Mouse (Mus musculus): ENCODE results near the gene Tmem81. TPM values are rescaled to one million over a fixed set of nuclear protein-coding genes. Genes with fewer than 3 reads are reported as not detected.
"Not testable (repeated sequence)": the region's sequence is repeated elsewhere in the genome, so short reads cannot be mapped to it uniquely, and the experiment has no call there.

The Tmem81 gene
- 2.0 and 2.3 TPM in 2 replicates for polyA plus RNA-seq (2014; fragmentation: Nextera tagmentation; extraction: Ambion mirVana)

DNA sequence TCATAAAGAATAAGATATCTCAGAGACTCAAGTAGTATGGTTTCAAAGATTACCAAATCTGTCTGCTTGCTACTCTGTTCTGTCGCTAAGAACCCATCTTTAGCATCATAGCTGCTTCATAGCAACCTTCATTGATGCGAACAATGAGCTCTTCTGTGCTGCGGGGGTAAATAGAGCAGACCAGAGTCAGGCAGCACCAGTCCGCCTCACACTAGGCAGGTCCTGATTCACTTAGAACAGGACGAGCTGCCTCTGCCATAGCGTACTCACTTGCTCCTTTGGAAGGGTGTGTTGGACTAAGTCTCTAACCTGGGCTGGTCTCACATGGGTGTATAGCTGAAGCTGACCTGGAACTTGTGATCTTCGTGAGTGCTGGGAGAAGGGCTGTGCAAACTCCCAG, at the start of gene Tmem81:
TSS of gene Tmem81 (plus strand) at position 173 of the 400 bp plus-strand sequence.
- ATAC-seq (ENCODE audit: insufficient number of reproducible peaks, insufficient read depth, low FRiP score, low read depth): no peak
- Histone ChIP-seq H3K9ac (replicated peaks; ENCODE audit: low read depth, low read length) (no peak within 1 kb of the TSS), H3K4me2 (replicated peaks; ENCODE audit: low read depth, low read length) (no peak within 1 kb of the TSS), H3K9me3 (ENCODE audit: control insufficient read depth, low read depth, low read length) (no peaks in the 10 kb centered on the region), H3K36me3 (ENCODE audit: control insufficient read depth, insufficient read depth, low read length) (peaks cover 52% of the 10 kb centered on the region), H3K27ac (ENCODE audit: low read length) (no peak within 1 kb of the TSS), H3K4me1 (ENCODE audit: control insufficient read depth, insufficient read depth, low read length) (no peaks in the 10 kb centered on the region), H3K27me3 (ENCODE audit: control insufficient read depth, insufficient read depth, low read length) (no peaks in the 10 kb centered on the region), H3K4me3 (ENCODE audit: low read depth, low read length) (no peak within 1 kb of the TSS)
- 87% methylated on average over 7 of the region's 7 CpGs for WGBS

DNA sequence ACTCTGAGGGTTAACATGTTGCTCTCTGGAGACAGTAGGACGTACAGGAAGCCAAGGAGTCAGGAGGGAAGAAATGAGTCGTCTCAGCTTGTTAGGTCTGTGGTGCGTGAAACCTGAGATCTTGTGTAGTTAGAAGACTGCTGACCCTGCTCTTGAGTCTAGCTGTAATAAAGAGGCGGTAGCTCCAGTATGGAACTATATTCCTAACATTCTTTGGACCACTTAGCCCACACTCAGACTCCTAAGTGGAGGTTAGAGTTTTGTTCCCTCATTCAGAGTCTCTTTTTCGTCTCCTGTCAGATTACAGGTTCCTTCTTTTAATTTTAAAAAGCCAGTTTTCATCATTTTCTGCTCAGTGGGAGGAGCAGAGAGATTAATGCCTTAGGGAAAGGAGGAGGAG, 41.4 kb upstream of the Tmem81 start:
- no peak for ATAC-seq (ENCODE audit: insufficient number of reproducible peaks, insufficient read depth, low FRiP score, low read depth)
- 65% methylated on average over 5 of the region's 5 CpGs for WGBS
- no peaks in the 10 kb centered on the region for H3K27me3 ChIP-seq (ENCODE audit: control insufficient read depth, insufficient read depth, low read length)
- no peak overlapping the region for H3K4me2 ChIP-seq (replicated peaks; ENCODE audit: low read depth, low read length)
- H3K4me3 ChIP-seq (ENCODE audit: low read depth, low read length): no peak overlapping the region
- peaks cover 25% of the 10 kb centered on the region for H3K36me3 ChIP-seq (ENCODE audit: control insufficient read depth, insufficient read depth, low read length)
- no peaks in the 10 kb centered on the region for H3K9me3 ChIP-seq (ENCODE audit: control insufficient read depth, low read depth, low read length)
- H3K9ac ChIP-seq (replicated peaks; ENCODE audit: low read depth, low read length): no peak overlapping the region
- H3K4me1 ChIP-seq (ENCODE audit: control insufficient read depth, insufficient read depth, low read length): no peaks in the 10 kb centered on the region
- H3K27ac ChIP-seq (ENCODE audit: low read length): no peak overlapping the region

DNA sequence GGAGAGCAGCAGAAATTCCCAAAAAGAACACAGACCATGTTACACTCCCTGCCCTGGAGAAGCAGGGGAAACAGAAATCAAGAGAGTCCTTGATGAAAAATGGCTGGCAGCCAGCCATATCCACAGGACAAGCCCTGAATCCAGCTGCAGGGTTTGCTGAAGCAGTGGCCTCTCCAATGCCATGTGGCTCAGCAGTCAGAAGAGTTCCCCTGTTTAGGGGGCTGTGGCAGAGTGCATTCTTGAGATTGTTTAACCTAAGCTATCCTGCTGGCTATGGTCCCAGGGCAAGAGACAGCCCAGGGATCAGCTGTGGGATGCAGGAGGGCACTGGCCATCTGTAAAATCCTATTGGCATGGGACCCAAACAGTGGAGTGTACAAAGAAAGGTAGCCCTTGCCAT, 37.1 kb upstream of the Tmem81 start:
- no peak for ATAC-seq (ENCODE audit: insufficient number of reproducible peaks, insufficient read depth, low FRiP score, low read depth)
- Histone ChIP-seq H3K9ac (replicated peaks; ENCODE audit: low read depth, low read length) (no peak overlapping the region), H3K9me3 (ENCODE audit: control insufficient read depth, low read depth, low read length) (no peaks in the 10 kb centered on the region), H3K36me3 (ENCODE audit: control insufficient read depth, insufficient read depth, low read length) (peaks cover 7% of the 10 kb centered on the region; the same call in 1 of the 2 replicates), H3K4me3 (ENCODE audit: low read depth, low read length) (no peak overlapping the region), H3K4me1 (ENCODE audit: control insufficient read depth, insufficient read depth, low read length) (no peaks in the 10 kb centered on the region), H3K27me3 (ENCODE audit: control insufficient read depth, insufficient read depth, low read length) (no peaks in the 10 kb centered on the region), H3K27ac (ENCODE audit: low read length) (no peak overlapping the region), H3K4me2 (replicated peaks; ENCODE audit: low read depth, low read length) (no peak overlapping the region)

DNA sequence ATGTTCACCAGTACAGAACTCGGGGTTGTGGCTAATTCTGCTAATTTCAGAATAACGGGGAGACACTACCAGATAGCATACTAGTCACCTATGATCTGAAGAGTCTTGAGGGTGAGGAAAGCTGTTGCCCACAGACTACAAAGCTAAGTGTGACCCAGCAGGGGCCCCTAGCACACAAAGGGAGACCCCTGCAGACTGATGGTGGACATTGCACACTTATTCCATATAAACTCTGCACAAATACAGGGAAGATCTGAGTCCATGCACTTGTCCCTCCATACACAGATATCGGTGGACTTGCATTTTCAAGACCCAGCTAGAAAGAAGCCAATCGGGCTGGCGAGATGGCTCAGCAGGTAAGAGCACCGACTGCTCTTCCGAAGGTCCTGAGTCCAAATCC, 36.5 kb upstream of the Tmem81 start:
- Histone ChIP-seq H3K4me1 (ENCODE audit: control insufficient read depth, insufficient read depth, low read length) (no peaks in the 10 kb centered on the region), H3K9ac (replicated peaks; ENCODE audit: low read depth, low read length) (no peak overlapping the region), H3K27me3 (ENCODE audit: control insufficient read depth, insufficient read depth, low read length) (no peaks in the 10 kb centered on the region), H3K27ac (ENCODE audit: low read length) (no peak overlapping the region), H3K9me3 (ENCODE audit: control insufficient read depth, low read depth, low read length) (no peaks in the 10 kb centered on the region), H3K36me3 (ENCODE audit: control insufficient read depth, insufficient read depth, low read length) (peaks cover 2% of the 10 kb centered on the region; the same call in 1 of the 2 replicates), H3K4me2 (replicated peaks; ENCODE audit: low read depth, low read length) (no peak overlapping the region), H3K4me3 (ENCODE audit: low read depth, low read length) (no peak overlapping the region)
- WGBS: 90% methylated on average over 7 of the region's 7 CpGs
- no peak for ATAC-seq (ENCODE audit: insufficient number of reproducible peaks, insufficient read depth, low FRiP score, low read depth)

DNA sequence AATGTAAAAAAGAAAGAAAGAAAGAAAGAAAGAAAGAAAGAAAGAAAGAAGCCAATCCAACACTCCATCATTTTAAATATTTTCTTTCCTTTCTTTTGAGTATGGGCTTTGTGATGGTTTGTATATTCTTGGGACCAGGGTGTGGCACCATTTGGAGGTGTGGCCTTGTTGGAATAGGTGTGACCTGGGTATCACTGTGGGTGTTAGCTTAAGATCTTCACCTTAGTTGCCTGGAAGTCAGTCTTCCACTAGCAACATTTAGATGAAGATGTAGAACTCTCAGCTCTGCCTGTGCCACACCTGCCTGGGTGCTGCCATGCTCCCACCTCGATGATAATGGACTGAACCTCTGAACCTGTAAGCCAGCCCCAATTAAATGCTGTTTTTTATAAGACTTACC, 36.0 kb upstream of the Tmem81 start:
- WGBS: 85% methylated on average over 1 of the region's 1 CpGs
- H3K9ac ChIP-seq (replicated peaks; ENCODE audit: low read depth, low read length); H3K27me3 ChIP-seq (ENCODE audit: control insufficient read depth, insufficient read depth, low read length); H3K9me3 ChIP-seq (ENCODE audit: control insufficient read depth, low read depth, low read length); H3K4me3 ChIP-seq (ENCODE audit: low read depth, low read length); H3K4me2 ChIP-seq (replicated peaks; ENCODE audit: low read depth, low read length); H3K36me3 ChIP-seq (ENCODE audit: control insufficient read depth, insufficient read depth, low read length); H3K27ac ChIP-seq (ENCODE audit: low read length); ATAC-seq (ENCODE audit: insufficient number of reproducible peaks, insufficient read depth, low FRiP score, low read depth); H3K4me1 ChIP-seq (ENCODE audit: control insufficient read depth, insufficient read depth, low read length): not testable (repeated sequence)

DNA sequence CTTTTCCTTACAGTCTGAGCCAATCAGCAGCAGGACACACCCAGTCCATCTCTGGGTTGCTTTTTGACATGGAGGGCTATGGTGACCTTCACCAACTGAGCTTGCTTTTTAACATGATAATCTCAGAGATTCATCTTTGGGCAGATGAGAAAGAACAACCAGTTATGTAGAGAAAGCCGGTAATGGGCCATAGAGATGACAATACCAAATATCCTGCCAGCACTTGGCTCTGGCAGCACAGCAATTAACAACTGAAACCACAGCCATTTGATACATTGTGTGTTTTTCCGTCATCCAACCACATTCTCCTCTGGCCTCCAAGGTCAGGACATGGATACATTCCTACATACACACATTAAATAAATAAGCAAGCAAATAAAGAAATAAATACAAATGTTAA, 35.0 kb upstream of the Tmem81 start:
- ATAC-seq (ENCODE audit: insufficient number of reproducible peaks, insufficient read depth, low FRiP score, low read depth): no peak
- no peak overlapping the region for H3K9ac ChIP-seq (replicated peaks; ENCODE audit: low read depth, low read length)
- H3K36me3 ChIP-seq (ENCODE audit: control insufficient read depth, insufficient read depth, low read length): no peaks in the 10 kb centered on the region
- H3K4me2 ChIP-seq (replicated peaks; ENCODE audit: low read depth, low read length): no peak overlapping the region
- no peaks in the 10 kb centered on the region for H3K27me3 ChIP-seq (ENCODE audit: control insufficient read depth, insufficient read depth, low read length)
- no peaks in the 10 kb centered on the region for H3K9me3 ChIP-seq (ENCODE audit: control insufficient read depth, low read depth, low read length)
- H3K4me3 ChIP-seq (ENCODE audit: low read depth, low read length): no peak overlapping the region
- no peaks in the 10 kb centered on the region for H3K4me1 ChIP-seq (ENCODE audit: control insufficient read depth, insufficient read depth, low read length)
- H3K27ac ChIP-seq (ENCODE audit: low read length): no peak overlapping the region
- WGBS: 90% methylated on average over 2 of the region's 2 CpGs

GRCm38 (mm10) chr1:132471499-132471898, 34.5 kb upstream of the Tmem81 start:
- Histone ChIP-seq H3K27ac (ENCODE audit: low read length) (no peak overlapping the region), H3K9ac (replicated peaks; ENCODE audit: low read depth, low read length) (no peak overlapping the region), H3K27me3 (ENCODE audit: control insufficient read depth, insufficient read depth, low read length) (no peaks in the 10 kb centered on the region), H3K4me3 (ENCODE audit: low read depth, low read length) (no peak overlapping the region), H3K9me3 (ENCODE audit: control insufficient read depth, low read depth, low read length) (no peaks in the 10 kb centered on the region), H3K4me1 (ENCODE audit: control insufficient read depth, insufficient read depth, low read length) (no peaks in the 10 kb centered on the region), H3K4me2 (replicated peaks; ENCODE audit: low read depth, low read length) (no peak overlapping the region), H3K36me3 (ENCODE audit: control insufficient read depth, insufficient read depth, low read length) (no peaks in the 10 kb centered on the region)
- WGBS: 89% methylated on average over 5 of the region's 5 CpGs
- ATAC-seq (ENCODE audit: insufficient number of reproducible peaks, insufficient read depth, low FRiP score, low read depth): no peak

DNA sequence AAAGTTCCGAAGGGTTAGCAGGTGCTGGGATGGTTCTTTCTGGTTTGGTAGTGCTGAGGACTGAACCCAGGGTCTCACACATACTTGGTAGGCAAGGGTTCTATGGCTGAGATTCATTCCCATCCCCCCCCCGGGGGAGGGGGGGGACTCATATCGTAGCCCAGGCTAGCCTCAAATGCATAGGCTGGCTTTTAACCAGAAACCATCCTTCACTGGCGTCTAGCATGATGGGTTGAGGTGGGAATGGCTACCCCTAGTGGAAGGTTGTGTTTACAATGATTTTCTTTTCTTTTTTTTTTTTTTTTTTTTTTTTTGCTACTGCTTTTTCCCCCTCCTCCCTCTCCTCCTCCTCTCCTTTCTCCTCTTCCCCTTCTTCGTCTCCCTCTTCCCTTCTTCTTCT, 33.5 kb upstream of the Tmem81 start:
- ATAC-seq (ENCODE audit: insufficient number of reproducible peaks, insufficient read depth, low FRiP score, low read depth): no peak
- H3K27me3 ChIP-seq (ENCODE audit: control insufficient read depth, insufficient read depth, low read length): no peaks in the 10 kb centered on the region
- no peaks in the 10 kb centered on the region for H3K9me3 ChIP-seq (ENCODE audit: control insufficient read depth, low read depth, low read length)
- 55% methylated on average over 5 of the region's 5 CpGs for whole genome bisulfite sequencing
- no peak overlapping the region for H3K4me2 ChIP-seq (replicated peaks; ENCODE audit: low read depth, low read length)
- H3K4me3 ChIP-seq (ENCODE audit: low read depth, low read length): no peak overlapping the region
- no peaks in the 10 kb centered on the region for H3K4me1 ChIP-seq (ENCODE audit: control insufficient read depth, insufficient read depth, low read length)
- H3K9ac ChIP-seq (replicated peaks; ENCODE audit: low read depth, low read length): no peak overlapping the region
- no peaks in the 10 kb centered on the region for H3K36me3 ChIP-seq (ENCODE audit: control insufficient read depth, insufficient read depth, low read length)
- H3K27ac ChIP-seq (ENCODE audit: low read length): no peak overlapping the region

GRCm38 (mm10) chr1:132474496-132474895, 31.5 kb upstream of the Tmem81 start:
- peaks cover 7% of the 10 kb centered on the region; the same call in 1 of the 2 replicates for H3K4me1 ChIP-seq (ENCODE audit: control insufficient read depth, insufficient read depth, low read length)
- H3K9ac ChIP-seq (replicated peaks; ENCODE audit: low read depth, low read length): no peak overlapping the region
- no peak overlapping the region for H3K4me3 ChIP-seq (ENCODE audit: low read depth, low read length)
- no peaks in the 10 kb centered on the region for H3K36me3 ChIP-seq (ENCODE audit: control insufficient read depth, insufficient read depth, low read length)
- ATAC-seq (ENCODE audit: insufficient number of reproducible peaks, insufficient read depth, low FRiP score, low read depth): no peak
- H3K27me3 ChIP-seq (ENCODE audit: control insufficient read depth, insufficient read depth, low read length): no peaks in the 10 kb centered on the region
- no peak overlapping the region for H3K4me2 ChIP-seq (replicated peaks; ENCODE audit: low read depth, low read length)
- WGBS: 69% methylated on average over 1 of the region's 1 CpGs
- no peak overlapping the region for H3K27ac ChIP-seq (ENCODE audit: low read length)
- H3K9me3 ChIP-seq (ENCODE audit: control insufficient read depth, low read depth, low read length): no peaks in the 10 kb centered on the region
